Mouse (Mus musculus) kidney, embryonic 15.5 days (tissue): ENCODE data around the gene Crtc3. TPM values are rescaled to one million over a fixed set of nuclear protein-coding genes. Genes with fewer than 3 reads are reported as not detected.

Experiments used
- polyA plus RNA-seq: library from polyadenylated mRNA; unstranded; fragments of >200 nt; fragmentation: Nextera tagmentation; extraction: Ambion mirVana; gene quantifications from 2 replicates; pipeline ENCODE4 v1.2.1, GENCODE M21; 2015

Crtc3 gene
- polyA plus RNA-seq, 1 experiment from 2014 or later: 21.9 TPM

Other genes with a start within 250 kb of the Crtc3 start
- 26.8 and 27.1 TPM in 2 replicates for gene Blm, start 153.8 kb downstream of the Crtc3 start, polyA plus RNA-seq
- 95.2 and 95.3 TPM in 2 replicates for gene Iqgap1, start 137.1 kb upstream of the Crtc3 start, polyA plus RNA-seq
- 2.8 and 2.9 TPM in 2 replicates for gene Zscan2, start 172.0 kb upstream of the Crtc3 start, polyA plus RNA-seq
- 36.7 and 37.5 TPM in 2 replicates for gene Wdr73, start 212.4 kb upstream of the Crtc3 start, polyA plus RNA-seq
- gene Nmb, start 216.2 kb upstream of the Crtc3 start, polyA plus RNA-seq: 8.2 and 10.0 TPM in 2 replicates